Mouse (Mus musculus): ENCODE results near the gene Sepsecs. TPM values are rescaled to one million over a fixed set of nuclear protein-coding genes. Genes with fewer than 3 reads are reported as not detected.
"Not testable (repeated sequence)": the region's sequence is repeated elsewhere in the genome, so short reads cannot be mapped to it uniquely, and the experiment has no call there.

Gene Sepsecs
- polyA plus RNA-seq (2015; fragmentation: Nextera tagmentation; extraction: Ambion mirVana), result 9.0 and 9.9 TPM in 2 replicates

DNA sequence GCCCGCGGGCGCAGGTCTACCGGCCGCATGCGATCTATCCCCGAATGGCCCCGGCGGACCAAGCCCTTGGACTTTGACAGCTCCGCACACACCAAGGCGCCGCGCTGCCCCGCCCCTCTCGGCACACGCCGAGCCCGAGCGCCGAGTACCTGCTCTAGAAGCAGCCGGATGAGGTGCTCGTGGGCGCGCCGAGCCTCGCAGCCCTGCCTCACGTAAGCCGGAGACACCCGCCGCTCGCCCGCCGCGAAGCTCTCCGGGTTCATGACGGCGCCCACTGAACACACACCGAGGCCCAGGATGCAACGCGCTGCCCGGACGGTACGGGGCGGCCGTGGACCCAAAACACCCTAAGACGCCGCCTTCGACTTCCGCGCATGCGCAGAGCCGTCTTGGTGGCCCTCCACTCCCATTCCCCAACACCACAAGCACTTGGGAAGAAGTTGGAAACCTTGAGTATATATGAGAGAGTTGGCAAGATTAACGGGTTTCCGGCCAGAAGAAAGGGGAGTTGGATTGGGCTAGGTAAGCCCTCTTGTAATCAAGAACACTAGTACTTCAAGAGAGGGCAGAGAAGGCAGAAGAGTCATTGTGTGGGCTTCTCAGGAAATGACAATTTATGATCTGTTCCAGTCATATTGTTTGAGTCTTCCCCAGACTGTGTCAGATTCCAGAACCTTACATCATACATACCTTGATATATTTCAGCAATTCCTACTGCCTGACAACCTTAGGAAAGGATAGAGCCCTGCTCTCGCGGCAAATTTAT, at the start of gene Sepsecs:
Gene Sepsecs, minus strand, starts transcription at position 283 of the 766 bp plus-strand sequence.
- Histone ChIP-seq H3K9me3 (ENCODE audit: low read length) (no peaks in the 10 kb centered on the region), H3K27me3 (replicated peaks; ENCODE audit: insufficient read depth, low read length) (no peaks in the 10 kb centered on the region), H3K36me3 (ENCODE audit: insufficient read depth, low read length) (no peaks in the 10 kb centered on the region), H3K27ac (ENCODE audit: low read length) (peak within 1 kb of the TSS; percentile 66), H3K4me2 (replicated peaks; ENCODE audit: low read depth, low read length) (peak within 1 kb of the TSS; percentile 73), H3K9ac (replicated peaks; ENCODE audit: low read depth) (peak within 1 kb of the TSS; percentile 62), H3K4me1 (ENCODE audit: insufficient read depth, low read depth, low read length) (no peaks in the 10 kb centered on the region; the same call in 1 of the 2 replicates), H3K4me3 (ENCODE audit: low read depth, low read length) (peak within 1 kb of the TSS; percentile 87)
- DNase-seq (ENCODE audit: low spot score), result peak; percentile 95
- 4% methylated on average over 56 of the region's 56 CpGs for WGBS
- TF ChIP-seq CTCF (IDR thresholded peaks at IDR 0.05), result peak; percentile 50
- TF ChIP-seq EP300 (IDR thresholded peaks at IDR 0.05), result no peak
- peak; percentile 98 for ATAC-seq

DNA sequence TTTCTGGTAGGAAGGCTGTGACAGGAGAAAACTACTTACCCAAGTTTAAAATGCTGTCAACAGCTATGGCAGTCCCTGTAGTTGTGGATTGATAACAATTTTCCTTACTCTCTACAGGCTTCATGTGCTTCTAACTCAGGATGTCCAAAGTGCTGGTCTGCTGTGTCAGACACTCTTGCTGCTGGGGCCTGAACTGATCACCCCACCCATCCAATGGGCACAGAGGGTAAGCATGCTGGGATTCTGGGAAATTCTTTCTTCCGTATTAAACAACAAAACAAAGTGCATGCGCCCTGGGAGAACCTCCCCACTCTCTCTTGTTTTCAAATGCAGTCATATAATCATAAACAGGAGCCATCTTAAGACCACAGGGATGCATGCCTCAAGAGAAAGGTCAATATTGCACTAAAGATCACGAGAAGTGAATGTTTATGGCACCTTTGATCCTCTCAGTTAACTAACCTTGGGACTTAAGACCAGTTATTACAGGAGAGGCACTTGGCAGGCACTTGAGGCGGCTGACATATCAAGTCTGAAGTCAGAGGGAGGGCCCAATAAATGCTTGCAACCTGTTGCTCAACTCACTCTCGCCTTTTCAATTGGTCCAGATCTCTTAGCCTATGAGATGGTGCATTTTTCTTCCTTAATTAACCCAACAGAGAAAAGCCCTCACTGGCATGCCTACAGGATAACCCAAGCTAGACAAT, 47.4 kb upstream of the Sepsecs start:
- Histone ChIP-seq H3K36me3 (ENCODE audit: insufficient read depth, low read length) (no peaks in the 10 kb centered on the region), H3K27ac (ENCODE audit: low read length) (no peak overlapping the region), H3K9ac (replicated peaks; ENCODE audit: low read depth) (no peak overlapping the region), H3K4me2 (replicated peaks; ENCODE audit: low read depth, low read length) (no peak overlapping the region), H3K4me3 (ENCODE audit: low read depth, low read length) (no peak overlapping the region), H3K27me3 (replicated peaks; ENCODE audit: insufficient read depth, low read length) (no peaks in the 10 kb centered on the region), H3K9me3 (ENCODE audit: low read length) (no peaks in the 10 kb centered on the region), H3K4me1 (ENCODE audit: insufficient read depth, low read depth, low read length) (no peaks in the 10 kb centered on the region)
- ATAC-seq, result peak; percentile 85
- DNase-seq (ENCODE audit: low spot score), result peak; percentile 83
- WGBS, result 48% methylated on average over 5 of the region's 5 CpGs
- TF ChIP-seq CTCF (IDR thresholded peaks at IDR 0.05), result no peak
- TF ChIP-seq EP300 (IDR thresholded peaks at IDR 0.05), result peak; percentile 82

DNA sequence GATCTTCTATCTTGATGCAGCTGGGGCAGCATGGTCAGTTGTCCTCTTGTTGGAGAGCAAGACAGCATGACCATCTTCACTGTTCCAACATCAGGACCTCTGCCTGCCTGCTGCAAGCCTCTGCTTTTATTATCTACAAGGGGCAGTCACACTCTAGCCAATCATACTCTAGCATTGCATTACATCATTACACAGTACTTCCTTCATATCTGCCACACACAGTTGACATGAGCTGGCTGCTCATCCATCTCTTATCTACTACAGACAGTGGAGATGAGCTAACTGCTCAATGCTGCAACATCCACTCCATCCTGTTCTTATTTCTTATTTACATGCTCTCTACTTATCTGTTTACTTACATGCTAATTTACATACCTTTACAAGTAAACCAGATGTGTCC, 43.2 kb upstream of the Sepsecs start:
- H3K27me3 ChIP-seq (replicated peaks; ENCODE audit: insufficient read depth, low read length), result no peaks in the 10 kb centered on the region
- H3K9me3 ChIP-seq (ENCODE audit: low read length), result no peaks in the 10 kb centered on the region
- ATAC-seq (no peak), DNase-seq (ENCODE audit: low spot score) (no peak)
- TF ChIP-seq EP300 (IDR thresholded peaks at IDR 0.05) (no peak), CTCF (IDR thresholded peaks at IDR 0.05) (no peak)
- H3K36me3 ChIP-seq (ENCODE audit: insufficient read depth, low read length), result no peaks in the 10 kb centered on the region
- no peak overlapping the region for H3K4me3 ChIP-seq (ENCODE audit: low read depth, low read length)
- H3K27ac ChIP-seq (ENCODE audit: low read length), result no peak overlapping the region
- no peak overlapping the region for H3K9ac ChIP-seq (replicated peaks; ENCODE audit: low read depth)
- H3K4me1 ChIP-seq (ENCODE audit: insufficient read depth, low read depth, low read length), result no peaks in the 10 kb centered on the region
- H3K4me2 ChIP-seq (replicated peaks; ENCODE audit: low read depth, low read length), result no peak overlapping the region

DNA sequence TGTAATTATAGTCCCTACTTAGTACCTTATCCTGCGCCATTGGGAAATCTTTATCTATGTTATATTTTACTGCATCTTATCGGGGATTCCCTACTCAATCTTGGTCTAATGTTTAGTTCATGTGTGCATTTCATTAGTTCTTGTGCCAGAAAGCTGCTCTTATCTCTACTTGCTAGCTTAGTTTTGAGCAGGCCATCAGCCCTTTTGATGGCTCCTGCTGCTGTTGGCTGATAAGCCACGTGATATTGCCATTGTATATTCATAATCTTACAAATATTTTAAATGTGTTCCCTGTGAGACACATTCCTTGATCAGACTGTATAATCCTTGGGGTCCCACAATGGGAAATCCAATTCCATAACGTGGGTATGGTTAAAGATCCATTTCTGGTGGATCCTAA, 35.1 kb upstream of the Sepsecs start:
- Histone ChIP-seq H3K9ac (replicated peaks; ENCODE audit: low read depth) (no peak overlapping the region), H3K27ac (ENCODE audit: low read length) (no peak overlapping the region), H3K9me3 (ENCODE audit: low read length) (no peaks in the 10 kb centered on the region), H3K4me3 (ENCODE audit: low read depth, low read length) (no peak overlapping the region), H3K4me1 (ENCODE audit: insufficient read depth, low read depth, low read length) (no peaks in the 10 kb centered on the region), H3K36me3 (ENCODE audit: insufficient read depth, low read length) (no peaks in the 10 kb centered on the region), H3K27me3 (replicated peaks; ENCODE audit: insufficient read depth, low read length) (no peaks in the 10 kb centered on the region), H3K4me2 (replicated peaks; ENCODE audit: low read depth, low read length) (no peak overlapping the region)
- WGBS, result 53% methylated on average over 4 of the region's 4 CpGs
- ATAC-seq (no peak), DNase-seq (ENCODE audit: low spot score) (no peak)
- TF ChIP-seq CTCF (IDR thresholded peaks at IDR 0.05) (no peak), EP300 (IDR thresholded peaks at IDR 0.05) (no peak)

DNA sequence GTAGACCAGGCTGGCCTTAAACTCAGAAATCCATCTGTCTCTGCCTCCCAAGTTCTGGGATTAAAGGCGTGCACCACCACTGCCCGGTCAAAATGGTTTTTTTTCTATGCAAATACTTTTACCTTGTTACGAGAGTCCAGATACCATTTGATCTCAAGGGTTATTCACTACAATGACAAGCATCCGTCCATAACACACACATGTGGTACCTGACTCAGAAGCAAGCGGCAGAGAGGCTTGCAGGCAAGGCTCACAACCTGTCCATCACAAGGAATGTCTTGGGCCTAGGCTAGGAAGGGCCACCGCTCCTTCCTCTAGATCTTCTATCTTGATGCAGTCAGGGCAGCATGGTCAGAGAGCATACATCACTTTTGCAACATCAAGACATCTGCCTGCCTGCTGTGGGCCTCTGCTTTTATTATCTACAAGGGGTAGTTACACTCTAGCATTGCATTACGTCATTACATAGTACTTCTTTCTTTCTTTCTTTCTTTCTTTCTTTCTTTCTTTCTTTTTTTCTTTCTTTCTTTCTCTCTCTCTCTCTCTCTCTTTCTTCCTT, 28.5 kb upstream of the Sepsecs start:
- H3K9ac ChIP-seq (replicated peaks; ENCODE audit: low read depth); ATAC-seq; H3K4me2 ChIP-seq (replicated peaks; ENCODE audit: low read depth, low read length); H3K4me1 ChIP-seq (ENCODE audit: insufficient read depth, low read depth, low read length); H3K4me3 ChIP-seq (ENCODE audit: low read depth, low read length); H3K36me3 ChIP-seq (ENCODE audit: insufficient read depth, low read length); H3K27ac ChIP-seq (ENCODE audit: low read length); DNase-seq (ENCODE audit: low spot score); H3K9me3 ChIP-seq (ENCODE audit: low read length); H3K27me3 ChIP-seq (replicated peaks; ENCODE audit: insufficient read depth, low read length): not testable (repeated sequence)
- 61% methylated on average over 7 of the region's 7 CpGs for WGBS

DNA sequence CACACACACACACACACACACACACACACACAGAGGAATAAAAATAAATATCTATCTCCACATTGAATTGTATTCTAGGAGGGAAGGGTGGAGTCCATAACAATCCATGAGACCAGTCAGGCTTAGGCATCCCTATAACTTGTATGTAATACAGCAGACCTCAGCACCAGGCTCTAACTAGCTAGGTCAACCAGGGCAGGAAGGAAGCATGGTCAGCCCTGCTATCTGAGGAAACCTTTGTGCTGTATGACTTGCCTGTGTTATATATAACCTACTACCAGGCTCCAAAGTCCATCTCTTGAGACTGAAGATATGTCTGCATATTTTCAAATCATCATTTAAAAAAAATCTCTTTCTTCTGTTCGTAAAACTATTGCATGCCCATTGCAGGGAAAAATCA, 27.8 kb upstream of the Sepsecs start:
- WGBS, result 89% methylated on average over 1 of the region's 1 CpGs
- Histone ChIP-seq H3K4me2 (replicated peaks; ENCODE audit: low read depth, low read length) (no peak overlapping the region), H3K9ac (replicated peaks; ENCODE audit: low read depth) (no peak overlapping the region), H3K27ac (ENCODE audit: low read length) (no peak overlapping the region), H3K36me3 (ENCODE audit: insufficient read depth, low read length) (no peaks in the 10 kb centered on the region), H3K9me3 (ENCODE audit: low read length) (no peaks in the 10 kb centered on the region), H3K4me3 (ENCODE audit: low read depth, low read length) (no peak overlapping the region), H3K27me3 (replicated peaks; ENCODE audit: insufficient read depth, low read length) (no peaks in the 10 kb centered on the region), H3K4me1 (ENCODE audit: insufficient read depth, low read depth, low read length) (no peaks in the 10 kb centered on the region)
- TF ChIP-seq EP300 (IDR thresholded peaks at IDR 0.05), result no peak
- TF ChIP-seq CTCF (IDR thresholded peaks at IDR 0.05), result no peak
- no peak for DNase-seq (ENCODE audit: low spot score)
- no peak for ATAC-seq
